Mouse (Mus musculus): ENCODE measurements around the gene Pam.

Gene Pam

GRCm38 (mm10) chr1:97753216-97753615 lies 342.2 kb downstream of the Pam start:
- DNase-seq, result no peak

- no peak for DNase-seq
These were observed 347.3 kb downstream of the Pam start for GRCm38 (mm10) chr1:97748163-97748562.

GRCm38 (mm10) chr1:97746261-97746660 lies 349.2 kb downstream of the Pam start:
- no peak for DNase-seq

- no peak for DNase-seq
These were observed 349.7 kb downstream of the Pam start for GRCm38 (mm10) chr1:97745712-97746111.
